Mouse (Mus musculus) lung, adult 10 weeks (tissue): ENCODE data around the gene Tnpo3. TPM values are rescaled to one million over a fixed set of nuclear protein-coding genes. Genes with fewer than 3 reads are reported as not detected.

Experiments used
- polyA plus RNA-seq: library from polyadenylated mRNA; stranded (reverse); fragments of 350-450 nt; fragmentation: Illumina TruSeq; extraction: RNeasy Lipid Tissue Mini Kit (QIAGEN cat#74804); gene quantifications from one replicate; pipeline ENCODE4 v1.2.3, GENCODE M21; 2014; ENCODE audit warnings: low read depth, low replicate concordance; ENCODE audit not compliant: insufficient read depth

Tnpo3 gene
- 23.0 TPM for polyA plus RNA-seq

GRCm38 (mm10) chr6:29609111-29610019 is at the start of gene Tnpo3:
TSS of gene Tnpo3 (minus strand) at chr6:29609887.

GRCm38 (mm10) chr6:29526281-29527251 is 83.1 kb downstream of the Tnpo3 start, which contains the start of gene Irf5:
TSS of gene Irf5 (plus strand) at chr6:29526625.

GRCm38 (mm10) chr6:29507447-29508309 is 102.0 kb downstream of the Tnpo3 start, which contains the start of gene Kcp:
TSS of gene Kcp (minus strand) at chr6:29507952.

Other genes with a start within 250 kb of the Tnpo3 start
- 0.24 TPM for gene Opn1sw, start 221.4 kb downstream of the Tnpo3 start, polyA plus RNA-seq
- 2.0 TPM for gene Ccdc136, start 213.6 kb downstream of the Tnpo3 start, polyA plus RNA-seq
- 1.7 TPM for gene Flnc, start 176.6 kb downstream of the Tnpo3 start, polyA plus RNA-seq
- gene Atp6v1f, start 142.2 kb downstream of the Tnpo3 start, polyA plus RNA-seq: 256 TPM
- gene Atp6v1fnb, start 138.4 kb downstream of the Tnpo3 start, polyA plus RNA-seq: not detected
- 1.5 TPM for gene Kcp, start 101.9 kb downstream of the Tnpo3 start, polyA plus RNA-seq
- gene Irf5, start 83.3 kb downstream of the Tnpo3 start, polyA plus RNA-seq: 18.6 TPM
- 2.0 TPM for gene Tspan33, start 84.3 kb upstream of the Tnpo3 start, polyA plus RNA-seq
- gene Smo, start 125.6 kb upstream of the Tnpo3 start, polyA plus RNA-seq: 11.0 TPM
- gene Ahcyl2, start 158.1 kb upstream of the Tnpo3 start, polyA plus RNA-seq: 34.8 TPM